Mouse (Mus musculus) left cerebral cortex, postnatal 10 days (tissue): ENCODE data around the gene Caln1. TPM values are rescaled to one million over a fixed set of nuclear protein-coding genes. Genes with fewer than 3 reads are reported as not detected.

Experiments
- DNase-seq, 2 experiments: peaks; one replicate each; pipeline ENCODE4 v3.0.0; 2021 to 2022; ENCODE audit warnings: low spot score in 2 of 2, mixed read lengths in 1 of 2; ENCODE audit errors: extremely low spot score in 1 of 2
- intact Hi-C: fragments of 180-260 bp; cut with DNase I; formaldehyde crosslinking; loops from one replicate; pipeline ENCODE4 v1.15.1; 2025
- total RNA-seq, 2 experiments: library from RNA; stranded (reverse); gene quantifications; 2 replicates each; pipeline ENCODE4 v1.2.3; 2021

The Caln1 gene
- total RNA-seq, 2 experiments from 2014 or later = 174 to 184 TPM

- intact Hi-C loops = no loop called here
Measured at GRCm38 (mm10) chr5:130386418-130386817, 17.2 kb downstream of the Caln1 start.

GRCm38 (mm10) chr5:130393618-130394355 is 24.5 kb downstream of the Caln1 start:
- DNase-seq = no peak
- intact Hi-C loops = no loop called here

More at GRCm38 (mm10) chr5:130386418-130386817, 17.2 kb downstream of the Caln1 start:
- DNase-seq = no peak

- DNase-seq = no peak
Measured at GRCm38 (mm10) chr5:130394386-130394785, 25.1 kb downstream of the Caln1 start.

GRCm38 (mm10) chr5:130395142-130395541 is 25.9 kb downstream of the Caln1 start:
- intact Hi-C loops = no loop called here
- no peak for DNase-seq

More at GRCm38 (mm10) chr5:130394386-130394785, 25.1 kb downstream of the Caln1 start:
- intact Hi-C loops = no loop called here

GRCm38 (mm10) chr5:130400136-130400917 is 31.1 kb downstream of the Caln1 start:
- intact Hi-C loops = no loop called here
- DNase-seq = no peak

GRCm38 (mm10) chr5:130405201-130405600 is 35.9 kb downstream of the Caln1 start:
- intact Hi-C loops = loop anchor here (5.0 kb wide), 1 partner anchor 447 kb away; no protein-coding TSS in a partner anchor
- peak in 1 of 2 experiments; percentile 31 for DNase-seq

GRCm38 (mm10) chr5:130409706-130410105 is 40.5 kb downstream of the Caln1 start:
- intact Hi-C loops = loop anchor here (5.0 kb wide), 1 partner anchor 443 kb away; no protein-coding TSS in a partner anchor

GRCm38 (mm10) chr5:130411516-130411915 is 42.3 kb downstream of the Caln1 start:
- intact Hi-C loops = no loop called here
- DNase-seq = peak; percentile 11 to 38

More at GRCm38 (mm10) chr5:130409706-130410105, 40.5 kb downstream of the Caln1 start:
- no peak for DNase-seq

- intact Hi-C loops = loop anchor here (5.0 to 10.0 kb wide), 2 partner anchors 357 to 405 kb away; no protein-coding TSS in a partner anchor
- DNase-seq = no peak
Measured at GRCm38 (mm10) chr5:130447438-130447837, 78.2 kb downstream of the Caln1 start.

- DNase-seq = peak; percentile 52 to 77
- intact Hi-C loops = loop anchor here (5.0 to 10.0 kb wide), 2 partner anchors 356 to 404 kb away; no protein-coding TSS in a partner anchor
Measured at GRCm38 (mm10) chr5:130448491-130448890, 79.2 kb downstream of the Caln1 start.

- intact Hi-C loops = loop anchor here (5.0 to 10.0 kb wide), 2 partner anchors 356 to 403 kb away; no protein-coding TSS in a partner anchor
- peak; percentile 36 to 78 for DNase-seq
Measured at GRCm38 (mm10) chr5:130448931-130449856, 79.9 kb downstream of the Caln1 start.

- intact Hi-C loops = loop anchor here (10.0 kb wide), 1 partner anchor 105 kb away; no protein-coding TSS in a partner anchor
- DNase-seq = peak; percentile 41 to 42
Measured at GRCm38 (mm10) chr5:130450031-130450541, 80.8 kb downstream of the Caln1 start.

- intact Hi-C loops = loop anchor here (10.0 kb wide), 1 partner anchor 97 kb away; no protein-coding TSS in a partner anchor
- DNase-seq = no peak
Measured at GRCm38 (mm10) chr5:130458076-130458475, 88.8 kb downstream of the Caln1 start.

GRCm38 (mm10) chr5:130472209-130472608 is 103.0 kb downstream of the Caln1 start:
- no peak for DNase-seq
- intact Hi-C loops = no loop called here

- DNase-seq = no peak
- intact Hi-C loops = no loop called here
Measured at GRCm38 (mm10) chr5:130474876-130475275, 105.6 kb downstream of the Caln1 start.

GRCm38 (mm10) chr5:130476741-130477140 is 107.5 kb downstream of the Caln1 start:
- intact Hi-C loops = no loop called here
- DNase-seq = peak in 1 of 2 experiments; percentile 38

- DNase-seq = no peak
- intact Hi-C loops = no loop called here
Measured at GRCm38 (mm10) chr5:130480290-130480689, 111.0 kb downstream of the Caln1 start.

GRCm38 (mm10) chr5:130491471-130491870 is 122.2 kb downstream of the Caln1 start:
- no peak for DNase-seq
- intact Hi-C loops = no loop called here
